Mouse (Mus musculus): Measurements from ENCODE around the gene Mta2. TPM values are rescaled to one million over a fixed set of nuclear protein-coding genes. Genes with fewer than 3 reads are reported as not detected.
"Not testable (repeated sequence)": the region's sequence is repeated elsewhere in the genome, so short reads cannot be mapped to it uniquely, and the experiment has no call there.

Gene Mta2
- total RNA-seq (2017) = 151 and 180 TPM in 2 replicates

DNA sequence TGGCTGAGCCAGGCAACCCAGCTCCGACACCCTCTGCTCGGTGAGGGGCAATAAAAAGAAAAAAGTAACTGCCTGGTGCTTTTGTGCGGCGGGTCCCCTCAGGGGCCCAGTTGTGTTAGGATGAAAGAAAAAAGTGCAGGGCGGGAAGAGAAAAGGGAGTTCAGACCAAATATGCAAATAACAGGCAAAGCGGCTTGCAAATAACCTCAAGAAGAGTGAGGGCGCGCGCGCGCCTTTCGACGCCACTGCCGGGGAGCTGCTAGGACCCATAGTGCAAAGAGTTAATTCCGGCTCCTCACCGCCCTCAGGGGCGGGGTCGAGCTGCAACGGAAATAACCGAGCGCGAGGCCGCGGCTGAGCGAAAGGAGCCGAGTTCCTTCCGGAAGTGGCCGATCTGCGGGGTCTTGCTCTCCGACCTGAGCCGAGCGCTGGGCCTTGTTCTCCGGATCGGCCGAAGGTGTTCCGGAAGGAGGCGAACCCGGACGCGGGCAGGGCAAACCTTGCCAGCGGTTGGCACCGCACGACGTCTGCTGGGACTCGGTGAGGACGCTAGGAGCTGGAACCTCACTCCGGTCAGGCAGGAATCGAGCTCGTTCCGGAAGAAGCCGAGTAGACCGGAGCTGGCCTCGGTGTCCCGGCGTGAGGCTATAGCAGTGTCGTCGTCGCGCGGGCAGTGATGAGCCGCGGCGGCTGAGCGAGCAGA lies at the start of gene Mta2:
Gene Mta2, plus strand, starts transcription at position 361 of the 703 bp plus-strand sequence.
- peak; percentile 82 for ATAC-seq (replicated peaks; ENCODE audit: low read depth, poor library complexity, severe bottlenecking)

DNA sequence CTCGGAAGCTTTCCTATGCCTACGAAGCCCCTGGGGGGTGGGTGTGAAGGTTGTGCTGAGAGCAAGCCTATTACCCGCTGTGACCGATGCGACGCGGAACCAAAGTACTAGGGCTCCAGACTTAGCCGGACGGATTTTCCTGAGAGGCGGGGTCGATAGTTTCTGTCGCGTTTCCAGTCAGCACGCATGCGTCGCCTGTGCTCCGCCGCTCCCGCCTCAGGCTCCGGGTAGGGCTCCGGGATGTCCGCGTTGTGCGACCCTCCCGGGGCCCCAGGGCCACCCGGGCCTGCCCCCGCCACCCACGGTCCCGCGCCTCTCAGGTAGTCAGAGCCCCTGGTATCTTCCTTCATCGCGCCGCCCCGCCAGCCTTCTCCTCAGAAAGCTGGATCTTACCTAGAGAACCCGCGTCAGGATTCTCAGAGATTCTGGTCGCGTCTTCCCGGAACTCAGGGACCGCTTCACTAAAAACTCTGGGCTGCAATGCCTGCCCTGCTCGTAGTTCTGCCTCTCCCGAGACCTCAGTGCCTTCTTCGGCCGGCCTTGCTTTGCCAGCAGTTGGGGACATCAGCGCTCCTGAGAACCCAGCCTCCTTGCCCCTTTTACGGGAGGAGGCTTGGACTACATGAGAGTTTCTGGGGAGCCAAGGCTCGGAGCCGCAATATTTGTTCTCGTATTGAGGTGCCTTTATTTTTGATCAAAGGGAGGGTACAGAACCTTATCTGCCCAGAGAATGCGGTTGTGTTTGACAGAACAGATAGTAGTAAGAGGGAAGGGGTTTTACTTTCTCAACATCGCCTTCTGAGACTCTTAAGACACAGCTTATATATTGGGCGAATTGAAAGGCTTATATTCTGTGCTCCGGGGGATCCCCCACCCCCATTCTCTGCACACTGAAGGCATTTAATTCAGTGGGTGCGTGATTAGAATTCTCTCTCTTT lies 48.6 kb upstream of the Mta2 start, which contains the start of gene Ints5:
Gene Ints5, plus strand, starts transcription at position 177 of the 938 bp plus-strand sequence.
- ATAC-seq (replicated peaks; ENCODE audit: low read depth, poor library complexity, severe bottlenecking) = peak; percentile 53

DNA sequence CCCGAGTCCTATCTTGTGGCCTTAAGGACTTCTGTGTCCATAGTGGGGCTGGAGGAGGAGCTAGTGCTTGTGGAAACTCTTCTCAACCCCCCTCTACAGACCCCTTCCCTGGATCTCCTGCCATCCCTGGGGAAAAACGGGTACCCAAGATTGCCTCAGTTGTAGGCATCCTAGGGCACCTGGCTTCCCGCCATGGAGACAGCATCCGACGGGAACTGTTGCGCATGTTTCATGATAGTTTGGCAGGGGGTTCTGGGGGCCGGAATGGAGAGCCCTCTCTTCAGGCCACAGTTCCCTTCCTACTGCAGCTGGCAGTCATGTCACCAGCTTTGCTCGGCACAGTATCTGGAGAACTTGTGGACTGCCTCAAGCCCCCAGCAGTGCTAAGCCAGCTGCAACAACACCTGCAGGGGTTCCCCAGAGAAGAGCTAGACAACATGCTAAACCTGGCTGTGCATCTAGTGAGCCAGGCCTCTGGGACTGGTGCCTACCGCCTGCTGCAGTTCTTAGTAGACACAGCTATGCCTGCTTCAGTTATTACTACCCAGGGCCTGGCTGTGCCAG lies 46.2 kb upstream of the Mta2 start:
- no peak for ATAC-seq (replicated peaks; ENCODE audit: low read depth, poor library complexity, severe bottlenecking)

DNA sequence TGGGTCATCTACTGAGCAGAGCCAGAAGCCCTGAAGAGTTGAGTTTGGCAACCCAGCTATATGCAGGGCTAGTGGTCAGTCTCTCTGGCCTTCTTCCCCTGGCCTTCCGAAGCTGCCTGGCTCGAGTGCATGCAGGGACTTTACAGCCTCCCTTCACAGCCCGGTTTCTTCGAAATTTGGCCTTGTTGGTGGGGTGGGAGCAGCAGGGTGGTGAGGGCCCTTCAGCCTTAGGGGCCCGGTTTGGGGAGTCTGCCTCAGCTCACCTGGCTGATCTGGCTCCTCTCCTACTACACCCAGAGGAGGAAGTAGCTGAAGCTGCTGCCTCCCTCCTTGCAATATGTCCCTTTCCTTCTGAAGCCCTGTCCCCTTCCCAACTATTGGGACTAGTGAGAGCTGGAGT lies 45.4 kb upstream of the Mta2 start:
- ATAC-seq (replicated peaks; ENCODE audit: low read depth, poor library complexity, severe bottlenecking) = not testable (repeated sequence)

DNA sequence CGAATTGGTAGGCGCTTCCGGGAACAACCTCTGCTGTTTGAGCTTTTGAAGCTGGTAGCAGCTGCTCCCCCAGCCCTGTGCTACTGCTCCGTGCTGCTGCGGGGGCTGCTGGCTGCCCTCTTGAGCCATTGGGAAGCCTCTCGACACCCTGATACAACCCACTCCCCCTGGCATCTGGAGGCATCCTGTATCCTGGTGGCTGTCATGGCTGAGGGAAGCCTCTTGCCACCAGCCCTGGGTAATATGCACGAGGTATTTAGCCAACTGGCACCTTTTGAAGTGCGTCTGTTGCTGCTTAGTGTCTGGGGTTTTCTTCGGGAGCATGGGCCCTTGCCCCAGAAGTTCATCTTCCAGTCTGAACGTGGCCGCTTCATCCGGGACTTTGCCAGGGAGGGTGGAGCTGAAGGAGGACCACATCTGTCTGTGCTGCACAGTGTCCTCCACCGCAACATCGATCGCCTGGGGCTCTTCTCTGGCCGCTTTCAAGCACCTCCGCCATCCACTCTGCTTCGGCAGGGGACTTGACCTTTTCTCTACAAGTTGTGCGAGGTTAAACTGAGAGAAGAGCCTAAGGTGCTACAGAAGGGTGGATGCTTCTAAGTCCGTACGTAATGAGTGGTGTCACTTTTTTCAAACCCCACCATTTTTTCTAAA lies 44.3 kb upstream of the Mta2 start:
- peak; percentile 3; the same call in 1 of the 2 replicates for ATAC-seq (replicated peaks; ENCODE audit: low read depth, poor library complexity, severe bottlenecking)

DNA sequence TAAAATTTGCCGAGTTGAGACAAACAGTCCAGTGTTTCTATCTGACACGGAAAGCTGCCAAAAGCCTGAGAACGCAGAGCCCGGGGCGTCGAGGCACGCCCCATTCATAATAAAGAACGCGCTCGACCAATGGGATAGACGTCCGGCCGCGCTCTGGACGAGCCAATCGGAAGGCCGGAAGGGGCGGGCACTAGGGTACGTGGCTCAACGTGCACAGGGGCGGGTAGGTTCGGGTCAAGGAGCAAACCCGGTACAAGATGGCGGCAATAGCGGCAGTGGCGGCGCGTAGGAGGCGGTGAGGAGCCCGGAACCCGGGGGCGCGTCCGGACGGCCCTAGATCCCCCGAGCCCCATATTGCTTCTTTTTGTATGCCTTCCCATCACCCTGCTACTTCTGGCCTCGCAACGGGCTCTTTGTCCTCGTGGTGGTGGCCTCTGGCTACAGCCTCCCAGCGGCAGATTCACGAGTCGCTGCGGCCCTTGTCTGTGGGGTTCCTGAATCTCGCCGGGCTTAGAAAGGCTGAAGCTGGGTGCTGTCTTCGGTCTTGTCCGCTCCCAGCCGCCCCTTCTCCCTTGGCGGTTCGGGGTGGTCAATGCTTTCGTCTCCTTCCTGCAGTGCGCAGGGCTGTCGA lies 43.7 kb upstream of the Mta2 start, which contains the start of gene Ganab:
Gene Ganab, plus strand, starts transcription at position 207 of the 631 bp plus-strand sequence.
- ATAC-seq (replicated peaks; ENCODE audit: low read depth, poor library complexity, severe bottlenecking) = peak; percentile 98

DNA sequence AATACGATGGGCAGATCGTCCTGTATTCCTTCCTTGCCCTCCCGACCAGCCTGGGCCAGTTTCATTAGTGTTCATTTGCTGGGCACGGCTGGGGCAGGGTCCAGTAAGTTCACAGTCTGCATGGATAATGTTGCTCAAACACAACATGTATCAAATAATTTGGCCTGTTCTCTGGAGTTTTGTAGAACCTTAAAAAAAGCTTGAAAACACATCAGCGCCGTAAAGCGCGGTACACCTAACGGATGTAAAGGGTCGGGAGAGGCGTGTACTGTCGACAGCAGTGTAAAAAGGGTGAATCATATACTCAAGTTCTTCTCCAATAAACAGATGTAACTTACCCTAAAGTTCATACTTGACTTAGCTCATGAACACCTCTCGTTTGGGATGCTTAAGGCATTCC lies 43.1 kb upstream of the Mta2 start:
- no peak for ATAC-seq (replicated peaks; ENCODE audit: low read depth, poor library complexity, severe bottlenecking)

DNA sequence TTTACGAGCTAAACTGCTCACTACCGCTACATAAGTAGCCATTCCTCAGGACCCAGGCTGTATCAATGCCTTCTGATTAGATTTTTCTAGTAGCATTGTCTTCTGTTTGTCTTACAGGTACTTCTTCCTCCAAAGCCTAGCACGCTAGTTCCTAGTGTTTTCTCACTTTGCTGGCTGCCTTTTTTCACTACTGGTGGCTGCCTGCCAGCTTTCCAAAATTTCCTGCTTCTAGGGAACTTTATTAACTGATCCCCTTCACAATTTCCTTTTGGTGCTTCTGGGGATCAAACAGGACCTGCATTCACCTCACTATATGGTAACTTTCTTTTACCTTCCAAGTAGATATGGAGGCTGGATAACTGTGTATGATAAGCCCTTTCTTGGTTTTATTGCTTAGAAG lies 42.6 kb upstream of the Mta2 start:
- no peak for ATAC-seq (replicated peaks; ENCODE audit: low read depth, poor library complexity, severe bottlenecking)

DNA sequence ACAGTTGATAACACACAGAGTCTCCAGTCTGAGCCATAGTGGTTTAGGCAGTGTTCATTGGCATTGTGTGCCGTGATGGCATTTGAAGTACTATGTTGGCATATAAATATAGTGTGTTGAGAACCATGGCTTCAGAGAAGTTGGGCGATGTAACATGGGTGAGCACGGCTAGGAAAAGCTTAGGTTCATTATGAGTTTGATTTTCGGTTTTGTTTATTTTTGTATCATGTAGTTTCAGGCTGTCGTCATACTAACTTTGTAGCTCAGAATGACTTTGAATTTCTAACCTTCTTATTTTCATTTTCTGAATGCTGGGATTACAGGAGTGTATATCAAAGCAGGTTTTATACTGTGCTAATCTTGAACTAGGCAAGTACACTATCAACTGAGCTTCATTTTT lies 38.3 kb upstream of the Mta2 start:
- no peak for ATAC-seq (replicated peaks; ENCODE audit: low read depth, poor library complexity, severe bottlenecking)

DNA sequence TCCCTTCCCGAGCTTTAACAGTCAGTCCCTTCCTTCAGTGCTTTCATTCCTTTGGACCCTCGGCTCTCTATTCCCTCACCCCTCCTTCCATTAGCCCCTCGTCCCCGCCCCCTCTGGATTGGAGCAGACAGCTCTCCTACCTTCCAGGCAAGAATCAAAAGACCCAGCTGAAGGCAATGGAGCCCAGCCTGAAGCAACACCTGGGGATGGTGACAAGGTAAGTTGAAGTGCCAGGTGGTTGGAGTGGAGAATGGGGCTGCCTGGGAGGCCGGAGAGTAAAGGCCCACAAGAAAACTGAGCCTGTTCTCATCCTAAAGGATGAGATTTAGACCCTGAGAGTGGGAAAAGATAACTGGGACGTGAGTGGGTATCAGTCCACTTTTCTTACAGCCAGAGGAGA lies 33.1 kb upstream of the Mta2 start:
- ATAC-seq (replicated peaks; ENCODE audit: low read depth, poor library complexity, severe bottlenecking) = no peak

DNA sequence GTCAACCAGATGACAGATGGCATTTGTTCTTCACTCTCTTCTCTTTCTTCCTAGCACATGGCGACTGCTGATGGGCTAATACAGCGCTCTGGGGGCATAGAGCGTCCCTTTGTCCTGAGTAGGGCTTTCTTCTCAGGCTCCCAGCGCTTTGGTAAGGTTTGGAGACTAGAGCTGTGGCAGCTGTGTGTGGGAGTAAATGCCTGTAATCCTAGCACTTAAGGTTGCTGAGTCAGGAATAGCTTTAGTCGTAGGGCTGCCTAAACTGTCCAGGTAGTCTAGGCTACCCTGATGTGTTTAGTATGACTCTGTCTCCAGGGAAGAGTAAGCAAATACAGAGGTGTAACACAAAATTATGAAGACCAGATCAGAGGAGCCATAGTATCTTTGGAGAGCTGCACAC lies 29.9 kb upstream of the Mta2 start:
- ATAC-seq (replicated peaks; ENCODE audit: low read depth, poor library complexity, severe bottlenecking) = no peak

DNA sequence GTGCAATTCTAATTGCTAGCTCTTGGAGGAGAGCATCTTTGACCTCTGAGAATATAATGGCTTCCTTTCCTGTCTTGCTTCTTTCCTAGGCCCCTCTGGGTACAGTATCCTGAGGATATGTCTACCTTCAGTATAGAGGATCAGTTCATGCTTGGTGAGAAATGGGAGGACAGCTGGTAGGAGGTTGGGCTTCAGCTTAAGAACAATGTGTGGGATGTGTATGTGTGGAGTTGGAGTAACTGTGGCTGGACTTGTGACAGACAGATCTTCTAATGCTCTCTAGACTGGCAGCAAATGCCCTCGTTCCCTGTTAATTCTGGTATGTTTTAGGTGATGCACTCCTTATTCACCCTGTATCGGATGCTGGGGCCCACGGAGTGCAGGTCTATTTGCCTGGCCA lies 27.5 kb upstream of the Mta2 start:
- no peak for ATAC-seq (replicated peaks; ENCODE audit: low read depth, poor library complexity, severe bottlenecking)

DNA sequence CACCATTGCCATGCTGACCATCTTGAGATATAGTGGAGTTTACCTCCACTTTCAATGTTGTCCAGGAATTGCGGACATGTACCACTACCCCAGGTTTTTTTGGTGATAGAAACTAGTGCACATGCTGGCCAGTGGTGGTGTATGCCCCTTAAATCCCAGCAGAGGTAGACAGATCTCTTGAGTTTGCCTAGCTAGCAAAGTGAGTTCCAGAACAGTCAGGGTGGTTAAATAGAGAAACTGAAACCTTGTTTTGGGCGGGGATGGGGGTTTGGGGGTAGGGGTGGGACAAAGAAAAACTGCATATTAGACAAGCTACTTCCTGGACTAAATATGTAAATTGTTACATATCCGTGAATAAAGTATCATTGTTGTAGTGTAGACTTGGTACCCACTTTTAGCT lies 22.7 kb upstream of the Mta2 start:
- no peak for ATAC-seq (replicated peaks; ENCODE audit: low read depth, poor library complexity, severe bottlenecking)

DNA sequence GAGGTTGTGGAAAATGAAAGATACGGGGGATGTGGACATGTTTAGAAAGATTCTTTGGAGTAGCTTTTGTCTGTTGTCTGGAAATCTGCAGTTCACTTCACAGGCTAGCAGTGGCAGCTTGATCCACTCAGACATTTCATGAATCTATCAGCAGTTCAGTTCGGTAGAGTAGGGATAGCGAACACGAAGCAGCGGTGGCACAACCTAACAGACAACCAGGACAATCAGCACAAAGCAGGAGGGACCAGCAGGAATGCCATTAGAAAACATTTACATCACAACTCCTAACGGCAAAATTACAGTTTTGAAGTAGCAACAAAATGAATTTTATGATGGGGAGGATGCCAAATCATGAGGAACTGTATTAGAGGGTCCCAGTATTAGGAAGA lies 22.0 kb upstream of the Mta2 start:
- no peak for ATAC-seq (replicated peaks; ENCODE audit: low read depth, poor library complexity, severe bottlenecking)

DNA sequence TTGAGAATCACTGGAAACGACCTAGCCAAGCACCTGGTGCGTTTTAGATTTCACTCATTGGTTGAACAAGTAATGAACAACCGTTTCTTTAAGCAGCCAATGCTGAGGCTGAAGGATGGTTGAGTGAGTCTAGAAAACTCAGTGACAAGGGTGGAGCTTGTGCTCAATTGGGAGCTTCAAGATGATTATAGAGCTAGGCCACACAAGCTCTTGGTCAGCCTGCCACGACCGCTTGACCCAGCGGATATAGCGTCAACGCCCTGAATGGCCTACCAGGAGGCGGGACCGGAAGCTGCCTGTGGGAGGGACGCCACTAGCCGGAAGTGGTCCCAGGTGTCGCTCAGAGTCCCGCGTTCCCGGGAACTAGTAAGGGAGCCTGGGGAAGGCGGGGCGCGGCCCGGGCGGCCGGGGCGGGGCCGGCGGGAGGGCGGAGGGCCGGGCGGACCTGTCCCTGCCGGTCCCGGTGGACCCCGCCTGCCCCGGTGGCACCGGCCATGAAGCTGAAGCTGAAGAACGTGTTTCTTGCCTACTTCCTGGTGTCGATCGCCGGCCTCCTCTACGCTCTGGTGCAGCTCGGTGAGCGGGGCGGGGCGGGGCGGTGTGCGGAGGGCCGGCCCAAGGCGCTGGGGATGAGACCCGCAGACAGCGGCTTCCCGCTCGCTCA lies 21.5 kb upstream of the Mta2 start, which contains the start of gene B3gat3:
Gene B3gat3, plus strand, starts transcription at position 302 of the 664 bp plus-strand sequence.
- peak; percentile 86 for ATAC-seq (replicated peaks; ENCODE audit: low read depth, poor library complexity, severe bottlenecking)

DNA sequence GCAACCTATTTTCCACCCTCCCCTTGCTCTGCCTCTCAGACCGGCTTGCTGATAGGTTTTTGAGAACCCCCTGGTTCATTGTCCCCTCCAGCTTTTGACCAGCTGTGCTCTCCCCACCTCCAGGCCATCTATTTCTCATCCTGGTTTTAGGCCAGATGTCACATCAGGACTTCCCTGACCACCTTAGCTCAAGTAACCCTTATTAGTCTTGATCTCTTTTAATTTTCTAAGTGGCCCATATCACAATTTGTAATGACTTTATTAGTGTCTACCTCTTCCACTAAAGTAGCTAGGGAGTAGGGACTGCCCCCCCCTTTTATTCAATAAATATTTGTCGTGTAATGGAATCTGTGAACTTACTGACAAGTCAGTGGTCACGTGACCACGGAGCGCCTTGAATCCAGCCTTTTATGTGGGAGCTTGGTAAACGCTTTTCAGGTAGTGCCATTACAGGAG lies 20.8 kb upstream of the Mta2 start:
- 0 out of 2 replicates have a peak, but pooled peaks have one; percentile 24 for ATAC-seq (replicated peaks; ENCODE audit: low read depth, poor library complexity, severe bottlenecking)

DNA sequence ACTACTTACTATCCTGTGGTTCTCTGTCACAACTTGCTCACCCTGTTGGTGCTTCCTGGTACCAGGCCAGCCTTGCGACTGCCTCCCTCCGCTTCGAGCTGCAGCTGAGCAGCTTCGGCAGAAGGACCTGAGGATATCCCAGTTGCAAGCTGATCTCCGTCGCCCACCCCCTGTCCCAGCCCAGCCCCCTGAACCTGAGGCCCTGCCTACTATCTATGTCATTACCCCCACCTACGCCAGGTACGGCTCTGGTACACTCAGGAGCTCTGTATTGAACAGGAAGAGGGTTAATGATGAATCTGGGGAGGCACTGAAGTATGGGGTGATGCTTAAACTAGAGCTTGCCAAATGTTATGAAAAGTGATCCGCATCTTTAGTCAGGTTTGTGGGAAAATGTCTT lies 19.9 kb upstream of the Mta2 start:
- no peak for ATAC-seq (replicated peaks; ENCODE audit: low read depth, poor library complexity, severe bottlenecking)

DNA sequence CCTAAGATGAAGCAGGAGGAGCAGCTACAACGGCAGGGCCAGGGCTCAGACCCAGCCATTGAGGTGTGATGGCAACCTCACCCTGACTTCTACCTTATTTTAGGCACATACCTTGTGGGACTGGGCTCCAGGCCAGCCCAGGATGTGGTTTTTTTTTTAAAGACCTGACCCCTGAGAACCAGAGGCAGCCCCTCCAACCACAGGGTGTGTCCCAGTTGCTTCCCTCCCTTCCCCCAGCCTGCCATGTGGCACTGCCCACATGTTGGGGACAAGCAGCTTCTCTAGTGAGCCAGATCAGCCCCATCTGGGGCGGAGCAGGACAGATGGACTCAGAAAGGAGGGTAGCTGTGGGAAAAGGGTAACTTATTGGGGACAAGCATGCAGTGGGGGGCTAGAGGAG lies 14.9 kb upstream of the Mta2 start:
- no peak for ATAC-seq (replicated peaks; ENCODE audit: low read depth, poor library complexity, severe bottlenecking)

DNA sequence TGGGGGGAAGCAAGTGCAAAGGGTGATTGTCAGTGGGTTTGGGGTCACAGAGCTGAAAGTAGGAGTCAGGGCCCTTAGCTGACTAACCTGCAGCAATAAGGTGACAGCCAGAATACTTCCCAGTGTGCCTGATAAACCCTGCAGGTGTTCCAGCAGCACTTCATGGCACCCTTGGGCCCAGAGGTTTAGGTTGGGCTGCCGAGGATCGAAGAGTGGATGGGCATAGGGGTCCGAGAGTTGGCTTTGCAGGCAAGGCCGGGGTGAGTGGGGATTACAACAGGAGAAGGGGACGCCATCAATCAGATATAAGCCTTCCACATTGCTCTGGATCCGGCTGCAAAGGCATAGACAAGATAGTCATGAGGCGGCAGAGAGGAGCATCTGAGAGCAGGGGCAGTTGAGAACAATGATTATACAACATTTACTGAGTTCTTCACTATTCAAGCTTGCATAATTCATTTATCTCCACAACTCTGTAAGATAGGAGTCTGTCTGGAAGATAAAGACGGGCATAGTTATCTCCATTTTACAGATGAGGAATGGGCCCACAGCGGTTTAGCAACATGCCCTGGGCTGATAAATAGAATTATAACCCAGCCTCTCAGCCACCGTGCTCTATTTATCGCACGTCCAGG lies 13.7 kb upstream of the Mta2 start:
- ATAC-seq (replicated peaks; ENCODE audit: low read depth, poor library complexity, severe bottlenecking) = peak; percentile 15; the same call in 1 of the 2 replicates
